Mouse (Mus musculus): ENCODE measurements around the gene Car6. TPM values are rescaled to one million over a fixed set of nuclear protein-coding genes. Genes with fewer than 3 reads are reported as not detected.

Car6 gene
- polyA plus RNA-seq, 1 experiment, result 0.11 TPM

GRCm38 (mm10) chr4:150204877-150205276, 3.7 kb upstream of the Car6 start:
- 51% methylated on average over 3 of the region's 3 CpGs for WGBS
- no peak for TF ChIP-seq POLR2A (IDR thresholded peaks at IDR 0.05; ENCODE audit: borderline replicate concordance, extremely low read depth, low read depth, low read length)
- no peak for TF ChIP-seq CTCF (IDR thresholded peaks at IDR 0.05; ENCODE audit: insufficient read depth, low read length)
- no peak overlapping the region for H3K4me3 ChIP-seq (replicated peaks; ENCODE audit: extremely low read depth, low read depth, low read length)
- DNase-seq, result no peak
- H3K4me1 ChIP-seq (ENCODE audit: control insufficient read depth, insufficient read depth, low read length), result no peaks in the 10 kb centered on the region

DNA sequence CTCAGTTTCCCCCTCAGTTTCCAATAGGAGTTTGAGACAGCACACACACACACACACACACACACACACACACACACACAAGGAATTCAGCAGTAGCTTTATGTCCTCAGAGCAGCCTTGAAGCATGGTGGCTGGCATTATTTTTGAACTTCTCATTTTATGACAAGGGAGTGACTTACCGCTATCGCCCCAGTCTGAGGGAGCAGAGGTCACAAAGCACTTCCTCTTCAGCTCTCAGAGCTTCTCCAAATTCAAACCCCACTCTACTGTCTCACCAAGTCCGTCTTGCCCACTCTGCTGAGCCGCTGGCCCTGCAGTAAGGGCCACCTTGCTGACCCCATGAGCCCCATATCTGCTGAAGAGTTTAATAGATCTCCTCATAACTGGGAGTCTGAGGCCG, 1.6 kb upstream of the Car6 start:
- no peak for DNase-seq
- 74% methylated on average over 5 of the region's 5 CpGs for WGBS
- no peaks in the 10 kb centered on the region for H3K4me1 ChIP-seq (ENCODE audit: control insufficient read depth, insufficient read depth, low read length)

DNA sequence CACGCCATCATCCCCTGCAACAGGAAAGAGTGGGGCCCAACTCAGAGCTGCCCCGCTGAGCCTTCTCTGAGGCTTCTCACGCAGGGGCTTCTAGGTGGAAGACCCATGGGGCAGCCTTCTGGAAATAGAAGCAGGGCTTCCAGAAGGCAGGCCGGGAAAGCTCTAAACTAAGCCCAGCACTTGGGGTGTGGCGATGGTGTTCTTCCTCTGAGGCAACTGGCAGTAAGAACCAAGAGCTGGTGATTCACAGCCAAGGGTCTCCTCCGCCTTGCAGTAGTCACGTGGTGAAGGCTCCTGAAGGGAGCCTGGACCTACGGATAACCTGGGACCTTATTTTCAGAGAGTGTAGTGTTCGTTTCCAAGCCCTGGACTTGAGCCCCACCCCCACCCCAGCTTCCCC, 2.9 kb downstream of the Car6 start:
- WGBS, result 79% methylated on average over 9 of the region's 9 CpGs

More for the DNA sequence above, 1.6 kb upstream of the Car6 start:
- TF ChIP-seq CTCF (IDR thresholded peaks at IDR 0.05; ENCODE audit: insufficient read depth, low read length) (no peak), POLR2A (IDR thresholded peaks at IDR 0.05; ENCODE audit: borderline replicate concordance, extremely low read depth, low read depth, low read length) (no peak)
- H3K4me3 ChIP-seq (replicated peaks; ENCODE audit: extremely low read depth, low read depth, low read length), result no peak overlapping the region

DNA sequence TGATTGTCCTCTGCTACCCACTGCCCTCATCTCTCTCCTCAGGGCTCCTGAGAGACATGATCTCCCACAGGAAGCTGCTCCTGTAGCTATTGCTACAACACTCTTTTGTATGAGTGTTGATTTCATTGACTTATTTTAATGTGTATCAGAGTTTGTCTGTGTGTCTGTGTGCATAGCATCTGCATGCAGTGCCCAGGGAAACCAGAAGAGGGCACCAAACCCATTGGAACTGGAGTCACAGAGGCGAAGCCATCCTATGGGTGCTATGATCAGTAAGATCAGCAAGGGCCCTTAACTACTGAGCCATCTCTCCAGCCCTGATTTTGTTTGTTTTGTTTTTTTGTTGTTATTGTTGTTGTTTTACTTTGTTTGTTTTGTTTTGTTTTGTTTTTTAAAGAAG, 7.2 kb downstream of the Car6 start:
- WGBS, result 49% methylated on average over 1 of the region's 1 CpGs
- Histone ChIP-seq H3K4me3 (replicated peaks; ENCODE audit: extremely low read depth, low read depth, low read length) (no peak overlapping the region), H3K4me1 (ENCODE audit: control insufficient read depth, insufficient read depth, low read length) (no peaks in the 10 kb centered on the region)
- TF ChIP-seq CTCF (IDR thresholded peaks at IDR 0.05; ENCODE audit: insufficient read depth, low read length) (peak; percentile 73), POLR2A (IDR thresholded peaks at IDR 0.05; ENCODE audit: borderline replicate concordance, extremely low read depth, low read depth, low read length) (no peak)
- peak; percentile 25 for DNase-seq

More for the DNA sequence above, 2.9 kb downstream of the Car6 start:
- Histone ChIP-seq H3K4me3 (replicated peaks; ENCODE audit: extremely low read depth, low read depth, low read length) (no peak overlapping the region), H3K4me1 (ENCODE audit: control insufficient read depth, insufficient read depth, low read length) (no peaks in the 10 kb centered on the region)
- DNase-seq, result no peak
- no peak for TF ChIP-seq CTCF (IDR thresholded peaks at IDR 0.05; ENCODE audit: insufficient read depth, low read length)
- no peak for TF ChIP-seq POLR2A (IDR thresholded peaks at IDR 0.05; ENCODE audit: borderline replicate concordance, extremely low read depth, low read depth, low read length)

GRCm38 (mm10) chr4:150192199-150192598, 8.9 kb downstream of the Car6 start:
- no peaks in the 10 kb centered on the region for H3K4me1 ChIP-seq (ENCODE audit: control insufficient read depth, insufficient read depth, low read length)
- H3K4me3 ChIP-seq (replicated peaks; ENCODE audit: extremely low read depth, low read depth, low read length), result no peak overlapping the region
- WGBS, result 76% methylated on average over 6 of the region's 6 CpGs
- TF ChIP-seq POLR2A (IDR thresholded peaks at IDR 0.05; ENCODE audit: borderline replicate concordance, extremely low read depth, low read depth, low read length) (no peak), CTCF (IDR thresholded peaks at IDR 0.05; ENCODE audit: insufficient read depth, low read length) (no peak)
- DNase-seq, result no peak

- H3K4me1 ChIP-seq (ENCODE audit: control insufficient read depth, insufficient read depth, low read length), result no peaks in the 10 kb centered on the region
- TF ChIP-seq CTCF (IDR thresholded peaks at IDR 0.05; ENCODE audit: insufficient read depth, low read length) (no peak), POLR2A (IDR thresholded peaks at IDR 0.05; ENCODE audit: borderline replicate concordance, extremely low read depth, low read depth, low read length) (no peak)
- H3K4me3 ChIP-seq (replicated peaks; ENCODE audit: extremely low read depth, low read depth, low read length), result no peak overlapping the region
- WGBS, result 40% methylated on average over 11 of the region's 11 CpGs
- DNase-seq, result no peak
Measured at GRCm38 (mm10) chr4:150188236-150188635, 12.9 kb downstream of the Car6 start.

DNA sequence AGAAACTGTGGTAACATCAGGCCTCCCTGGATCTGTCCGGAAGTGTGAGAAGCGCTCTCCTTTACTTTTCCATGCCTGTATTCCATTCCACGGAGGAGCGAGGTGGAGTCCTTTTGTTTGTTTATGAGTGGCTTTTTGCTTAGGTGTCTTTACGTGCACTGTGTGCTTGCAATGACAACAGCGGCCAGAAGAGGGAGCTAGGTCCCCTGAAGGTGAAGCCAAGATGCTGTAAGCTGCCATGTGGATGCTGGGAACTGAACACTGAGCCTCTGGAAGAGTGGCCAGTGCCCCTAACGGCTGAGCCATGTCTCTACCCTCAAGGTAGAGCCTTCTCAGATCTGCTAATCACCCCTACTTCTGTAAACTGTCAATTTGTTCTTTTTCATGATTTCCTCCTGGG, 19.8 kb downstream of the Car6 start:
- no peak for DNase-seq
- Histone ChIP-seq H3K4me1 (ENCODE audit: control insufficient read depth, insufficient read depth, low read length) (0 out of 2 replicates have a peak, but pooled peaks cover 2% of the 10 kb centered on the region), H3K4me3 (replicated peaks; ENCODE audit: extremely low read depth, low read depth, low read length) (no peak overlapping the region)
- no peak for TF ChIP-seq POLR2A (IDR thresholded peaks at IDR 0.05; ENCODE audit: borderline replicate concordance, extremely low read depth, low read depth, low read length)
- TF ChIP-seq CTCF (IDR thresholded peaks at IDR 0.05; ENCODE audit: insufficient read depth, low read length), result no peak
- 87% methylated on average over 7 of the region's 7 CpGs for WGBS

DNA sequence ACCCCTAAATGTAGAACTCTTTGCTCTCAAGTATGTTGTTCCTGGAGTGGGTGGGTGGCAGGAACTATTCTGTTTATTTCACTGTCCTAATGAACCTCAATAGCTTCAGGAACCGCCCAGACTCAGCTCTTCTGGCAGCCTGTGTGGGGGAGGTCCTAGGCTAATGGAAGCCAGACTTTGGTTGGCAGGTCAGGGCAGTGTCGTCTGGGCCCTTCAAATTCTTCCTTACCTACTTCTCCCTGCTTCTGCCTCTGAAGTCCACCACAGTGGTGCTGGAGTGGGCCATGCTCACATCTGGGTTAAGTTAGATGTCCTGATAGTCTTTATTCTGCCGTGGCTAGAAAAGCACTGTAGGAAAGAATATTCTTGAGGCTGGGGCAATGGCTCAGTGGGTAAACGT, 23.0 kb downstream of the Car6 start:
- 0 out of 2 replicates have a peak, but pooled peaks cover 2% of the 10 kb centered on the region for H3K4me1 ChIP-seq (ENCODE audit: control insufficient read depth, insufficient read depth, low read length)
- 55% methylated on average over 4 of the region's 4 CpGs for WGBS
- H3K4me3 ChIP-seq (replicated peaks; ENCODE audit: extremely low read depth, low read depth, low read length), result no peak overlapping the region
- TF ChIP-seq CTCF (IDR thresholded peaks at IDR 0.05; ENCODE audit: insufficient read depth, low read length) (no peak), POLR2A (IDR thresholded peaks at IDR 0.05; ENCODE audit: borderline replicate concordance, extremely low read depth, low read depth, low read length) (no peak)
- no peak for DNase-seq

GRCm38 (mm10) chr4:150177122-150177521, 24.0 kb downstream of the Car6 start:
- no peak overlapping the region for H3K4me3 ChIP-seq (replicated peaks; ENCODE audit: extremely low read depth, low read depth, low read length)
- 0 out of 2 replicates have a peak, but pooled peaks cover 2% of the 10 kb centered on the region for H3K4me1 ChIP-seq (ENCODE audit: control insufficient read depth, insufficient read depth, low read length)
- DNase-seq, result no peak
- 55% methylated on average over 8 of the region's 8 CpGs for WGBS
- no peak for TF ChIP-seq CTCF (IDR thresholded peaks at IDR 0.05; ENCODE audit: insufficient read depth, low read length)
- no peak for TF ChIP-seq POLR2A (IDR thresholded peaks at IDR 0.05; ENCODE audit: borderline replicate concordance, extremely low read depth, low read depth, low read length)

GRCm38 (mm10) chr4:150176535-150176934, 24.6 kb downstream of the Car6 start:
- Histone ChIP-seq H3K4me3 (replicated peaks; ENCODE audit: extremely low read depth, low read depth, low read length) (no peak overlapping the region), H3K4me1 (ENCODE audit: control insufficient read depth, insufficient read depth, low read length) (0 out of 2 replicates have a peak, but pooled peaks cover 2% of the 10 kb centered on the region)
- peak; percentile 19 for DNase-seq
- peak; percentile 91 for TF ChIP-seq CTCF (IDR thresholded peaks at IDR 0.05; ENCODE audit: insufficient read depth, low read length)
- no peak for TF ChIP-seq POLR2A (IDR thresholded peaks at IDR 0.05; ENCODE audit: borderline replicate concordance, extremely low read depth, low read depth, low read length)
- WGBS, result 3% methylated on average over 7 of the region's 7 CpGs

Data from lung, adult 2 months (tissue).